Mouse (Mus musculus) cerebellum, adult 2 months (tissue): ENCODE data around the gene Krtap29-1.
A peak's percentile ranks its signal among the peaks of the same experiment; 100 is the strongest.

ENCODE experiments used
- CTCF ChIP-seq: fragments of 200-500 bp; IDR thresholded peaks from 2 replicates; pipeline ENCODE4 v1.5.1; 2011; ENCODE audit warnings: low read depth, mild to moderate bottlenecking, control low read depth, low read length, moderate library complexity, borderline replicate concordance; ENCODE audit not compliant: insufficient read depth
- POLR2A ChIP-seq: fragments of 200-500 bp; IDR thresholded peaks from 2 replicates; pipeline ENCODE4 v1.6.1; 2011; ENCODE audit warnings: low read length, control low read depth, borderline replicate concordance; ENCODE audit not compliant: insufficient read depth

- TF ChIP-seq CTCF (peak; percentile 74), POLR2A (no peak)
Measured at GRCm38 (mm10) chr11:100004846-100005245, 26.0 kb upstream of the Krtap29-1 start.
